Mouse (Mus musculus): Measurements from ENCODE around the gene Jagn1. TPM values are rescaled to one million over a fixed set of nuclear protein-coding genes. Genes with fewer than 3 reads are reported as not detected.

Jagn1 gene
- total RNA-seq, 1 experiment from 2014 or later = 6.8 TPM

- ATAC-seq (replicated peaks; ENCODE audit: insufficient number of reproducible peaks, low FRiP score, low TSS enrichment, poor library complexity, severe bottlenecking) = no peak
These were observed 11.5 kb upstream of the Jagn1 start for GRCm38 (mm10) chr6:113430846-113431245.

GRCm38 (mm10) chr6:113431801-113432200 is 10.6 kb upstream of the Jagn1 start:
- ATAC-seq (replicated peaks; ENCODE audit: insufficient number of reproducible peaks, low FRiP score, low TSS enrichment, poor library complexity, severe bottlenecking) = no peak

GRCm38 (mm10) chr6:113433661-113434060 is 8.7 kb upstream of the Jagn1 start:
- no peak for ATAC-seq (replicated peaks; ENCODE audit: insufficient number of reproducible peaks, low FRiP score, low TSS enrichment, poor library complexity, severe bottlenecking)

- no peak for ATAC-seq (replicated peaks; ENCODE audit: insufficient number of reproducible peaks, low FRiP score, low TSS enrichment, poor library complexity, severe bottlenecking)
These were observed 7.7 kb upstream of the Jagn1 start for GRCm38 (mm10) chr6:113434691-113435090.

DNA sequence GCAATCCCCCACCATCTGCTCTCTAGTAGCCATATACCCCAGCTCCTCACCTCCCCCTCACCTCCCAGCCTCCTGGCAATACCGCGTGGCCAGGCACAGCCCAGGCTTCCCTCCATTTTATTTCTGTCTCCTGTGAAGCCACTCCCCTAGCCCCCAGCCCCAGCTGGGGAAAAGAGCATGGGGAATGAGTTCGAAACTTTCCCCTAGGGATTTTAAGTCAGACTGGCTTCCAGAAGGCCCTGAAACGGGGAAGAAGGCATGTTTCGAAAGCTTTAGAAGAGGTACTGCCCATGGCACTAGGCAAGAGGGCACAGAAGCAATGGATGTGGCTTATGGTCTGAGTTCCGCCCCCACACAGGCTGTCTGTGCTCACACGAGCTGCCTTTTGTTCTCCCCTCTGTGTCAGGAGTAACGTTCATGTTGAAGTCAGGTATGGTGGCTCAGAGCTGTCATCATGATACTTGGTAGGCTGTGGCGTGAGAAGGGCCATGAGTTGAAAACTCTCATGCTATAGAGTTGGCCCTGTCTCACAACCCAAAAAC is 6.6 kb upstream of the Jagn1 start, which contains the start of gene Cidec:
Gene Cidec, minus strand, starts transcription at position 97 of the 542 bp plus-strand sequence.
- no peak for ATAC-seq (replicated peaks; ENCODE audit: insufficient number of reproducible peaks, low FRiP score, low TSS enrichment, poor library complexity, severe bottlenecking)

DNA sequence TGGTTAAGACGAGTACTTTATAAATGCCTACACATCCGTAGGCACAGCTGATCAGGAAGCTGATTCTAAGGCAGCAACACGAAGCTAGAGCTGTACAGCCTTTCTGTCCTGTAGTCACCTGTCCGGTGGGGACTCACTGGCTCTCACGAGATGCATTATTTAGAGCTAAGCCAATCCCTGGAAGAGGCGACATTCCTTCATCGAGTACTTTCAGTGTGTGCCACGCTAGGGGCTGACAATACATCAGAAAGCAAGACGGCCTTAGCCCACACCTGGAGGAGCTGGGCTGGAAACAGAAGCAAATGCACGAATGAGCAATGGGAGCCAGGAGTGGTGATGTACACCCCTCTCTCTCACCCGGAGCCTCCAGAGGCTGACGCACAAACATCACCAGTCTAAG is 5.2 kb upstream of the Jagn1 start:
- no peak for ATAC-seq (replicated peaks; ENCODE audit: insufficient number of reproducible peaks, low FRiP score, low TSS enrichment, poor library complexity, severe bottlenecking)

DNA sequence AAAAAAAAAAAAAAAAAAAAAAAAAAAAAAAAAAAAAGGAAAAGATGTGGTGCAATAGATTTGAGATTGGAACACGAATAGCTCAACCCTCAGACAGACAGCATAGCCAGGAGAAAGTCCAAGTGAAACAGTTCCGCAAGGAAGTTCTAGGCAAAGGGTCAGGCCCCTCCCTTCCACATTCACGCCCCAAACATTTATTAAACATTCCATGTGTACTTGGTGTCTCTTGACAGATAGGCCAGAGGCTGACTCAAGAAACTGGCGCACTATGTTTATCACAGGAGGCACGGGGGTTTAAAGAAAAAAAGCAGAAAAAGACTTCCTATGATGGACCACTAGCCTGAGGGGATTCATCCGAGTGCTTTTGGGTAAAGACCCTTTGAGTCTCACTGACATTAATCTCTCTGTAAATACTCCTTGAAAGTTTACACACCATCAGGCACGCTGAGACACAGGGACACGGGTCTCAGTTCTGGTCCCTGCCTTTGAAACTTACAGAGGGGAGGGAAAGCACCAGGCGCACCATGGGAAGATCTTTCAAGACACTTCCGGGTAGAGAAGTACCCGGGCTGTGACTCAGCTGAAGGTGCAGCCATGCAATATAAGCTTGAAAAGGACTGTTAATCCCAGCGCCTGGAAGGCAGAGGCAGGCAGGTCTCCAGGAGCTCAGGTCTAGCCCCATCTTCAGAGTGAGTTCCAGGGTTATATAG is 3.5 kb upstream of the Jagn1 start:
- no peak for ATAC-seq (replicated peaks; ENCODE audit: insufficient number of reproducible peaks, low FRiP score, low TSS enrichment, poor library complexity, severe bottlenecking)

- ATAC-seq (replicated peaks; ENCODE audit: insufficient number of reproducible peaks, low FRiP score, low TSS enrichment, poor library complexity, severe bottlenecking) = no peak
These were observed 1.7 kb upstream of the Jagn1 start for GRCm38 (mm10) chr6:113440686-113441085.

DNA sequence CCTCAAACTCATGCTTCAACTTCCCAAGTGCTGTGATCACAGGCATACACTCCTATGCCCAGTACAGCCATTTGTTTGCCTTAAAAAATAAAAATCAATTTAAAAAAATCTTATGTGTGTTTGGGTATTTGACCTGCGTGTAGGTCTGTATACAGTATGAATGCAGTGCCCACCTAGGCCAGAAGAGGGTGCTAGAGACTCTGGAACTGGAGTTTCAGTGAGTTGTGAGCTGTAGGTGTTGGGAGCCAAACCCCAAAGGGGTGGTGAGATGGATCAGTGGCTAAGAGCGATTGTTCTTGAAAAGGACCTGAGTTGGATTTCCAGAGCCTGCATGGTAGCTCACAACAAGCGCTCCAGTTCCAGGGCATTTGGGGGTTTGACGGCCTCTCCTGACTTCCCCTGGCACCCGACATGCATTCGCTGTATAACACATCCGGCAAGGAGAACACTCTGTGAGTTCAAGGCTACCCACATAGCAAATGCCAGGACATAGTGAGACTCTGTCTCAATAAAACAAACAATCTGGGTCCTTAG is 1.2 kb upstream of the Jagn1 start:
- ATAC-seq (replicated peaks; ENCODE audit: insufficient number of reproducible peaks, low FRiP score, low TSS enrichment, poor library complexity, severe bottlenecking) = peak; percentile 77

GRCm38 (mm10) chr6:113442087-113442441 is 305 bp upstream of the Jagn1 start:
- no peak for ATAC-seq (replicated peaks; ENCODE audit: insufficient number of reproducible peaks, low FRiP score, low TSS enrichment, poor library complexity, severe bottlenecking)

GRCm38 (mm10) chr6:113443091-113443490 is 722 bp downstream of the Jagn1 start:
- 0 out of 2 replicates have a peak, but pooled peaks have one; percentile 14 for ATAC-seq (replicated peaks; ENCODE audit: insufficient number of reproducible peaks, low FRiP score, low TSS enrichment, poor library complexity, severe bottlenecking)

DNA sequence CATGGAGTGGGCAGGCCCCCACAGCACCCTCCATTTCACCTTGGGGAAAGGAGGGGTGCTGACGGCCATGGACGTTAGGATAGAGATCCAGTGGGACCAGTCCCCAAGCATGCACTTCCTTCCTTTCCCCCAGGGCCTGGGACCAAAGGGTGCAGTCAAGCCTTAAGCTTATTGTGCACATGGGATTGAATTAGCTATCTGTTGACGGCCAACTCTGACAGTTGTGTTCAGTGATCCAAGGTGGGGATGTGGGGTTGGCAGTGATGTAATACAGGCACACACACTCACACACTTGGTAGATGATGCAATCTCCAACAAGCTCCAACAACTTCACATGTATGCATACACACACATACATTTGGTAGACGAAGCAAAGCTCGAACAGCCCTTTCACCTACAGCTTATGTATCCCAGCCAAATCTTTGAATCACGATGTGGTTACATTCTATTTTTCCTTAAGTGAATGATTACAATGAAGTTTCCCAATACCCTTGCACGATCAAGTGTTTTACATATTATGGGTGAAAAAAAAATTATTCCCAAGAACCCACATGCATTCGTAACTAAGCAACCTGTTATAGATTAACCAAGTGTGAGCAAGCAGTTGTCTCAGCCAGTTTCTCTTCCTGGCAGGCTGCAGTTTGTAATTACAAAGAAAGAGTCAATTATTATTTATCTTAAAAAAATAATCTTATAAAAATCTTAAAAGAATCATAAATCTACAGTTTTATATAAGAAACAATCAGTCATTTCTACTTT is 2.0 kb downstream of the Jagn1 start:
- no peak for ATAC-seq (replicated peaks; ENCODE audit: insufficient number of reproducible peaks, low FRiP score, low TSS enrichment, poor library complexity, severe bottlenecking)

GRCm38 (mm10) chr6:113447639-113448038 is 5.3 kb downstream of the Jagn1 start:
- no peak for ATAC-seq (replicated peaks; ENCODE audit: insufficient number of reproducible peaks, low FRiP score, low TSS enrichment, poor library complexity, severe bottlenecking)

GRCm38 (mm10) chr6:113451839-113452238 is 9.5 kb downstream of the Jagn1 start:
- no peak for ATAC-seq (replicated peaks; ENCODE audit: insufficient number of reproducible peaks, low FRiP score, low TSS enrichment, poor library complexity, severe bottlenecking)

GRCm38 (mm10) chr6:113455007-113455406 is 12.6 kb downstream of the Jagn1 start:
- ATAC-seq (replicated peaks; ENCODE audit: insufficient number of reproducible peaks, low FRiP score, low TSS enrichment, poor library complexity, severe bottlenecking) = no peak

DNA sequence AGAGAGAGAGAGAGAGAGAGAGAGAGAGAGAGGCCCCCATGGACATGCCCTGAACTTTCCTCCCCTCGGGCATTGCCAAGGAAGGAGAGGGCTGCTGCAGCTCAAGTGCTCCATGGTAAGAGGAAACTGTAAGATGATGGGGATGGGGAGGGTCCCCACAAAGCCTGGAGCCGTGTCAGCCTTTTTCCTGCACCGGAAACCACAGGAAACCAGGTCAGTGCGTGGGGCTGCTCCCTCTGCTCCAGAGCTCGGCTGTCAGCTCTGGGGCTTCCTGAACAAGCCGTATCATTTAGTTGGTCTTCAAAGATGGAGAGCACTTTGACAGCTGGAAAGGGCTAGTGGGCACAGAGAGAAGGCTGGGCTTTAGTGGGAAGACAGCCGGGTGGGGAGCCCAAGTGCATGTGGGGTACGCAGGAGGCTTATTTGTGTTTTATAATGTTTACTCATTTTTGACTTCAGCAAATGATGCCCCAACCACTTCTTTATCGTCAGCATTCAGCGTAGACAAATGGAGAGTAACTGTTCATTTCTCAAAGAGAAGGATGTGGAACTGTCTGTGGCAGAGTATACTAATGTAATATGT is 15.7 kb downstream of the Jagn1 start, which contains the start of gene Il17re:
Gene Il17re, plus strand, starts transcription at position 533 of the 583 bp plus-strand sequence.
- no peak for ATAC-seq (replicated peaks; ENCODE audit: insufficient number of reproducible peaks, low FRiP score, low TSS enrichment, poor library complexity, severe bottlenecking)

DNA sequence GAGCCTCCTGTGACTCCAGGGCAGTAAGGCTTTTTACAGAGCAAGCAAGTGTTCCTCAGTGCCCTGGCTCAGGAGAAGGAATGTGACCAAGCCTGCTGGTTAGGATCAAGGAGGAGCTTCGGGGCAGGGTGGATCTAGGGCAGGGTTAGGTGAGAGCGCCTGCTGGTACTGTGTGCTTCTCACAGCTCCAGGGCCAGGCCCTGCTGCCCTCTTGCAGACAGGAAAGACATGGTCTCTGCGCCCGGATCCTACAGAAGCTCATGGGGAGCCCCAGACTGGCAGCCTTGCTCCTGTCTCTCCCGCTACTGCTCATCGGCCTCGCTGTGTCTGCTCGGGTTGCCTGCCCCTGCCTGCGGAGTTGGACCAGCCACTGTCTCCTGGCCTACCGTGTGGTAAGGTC is 16.3 kb downstream of the Jagn1 start:
- ATAC-seq (replicated peaks; ENCODE audit: insufficient number of reproducible peaks, low FRiP score, low TSS enrichment, poor library complexity, severe bottlenecking) = no peak

DNA sequence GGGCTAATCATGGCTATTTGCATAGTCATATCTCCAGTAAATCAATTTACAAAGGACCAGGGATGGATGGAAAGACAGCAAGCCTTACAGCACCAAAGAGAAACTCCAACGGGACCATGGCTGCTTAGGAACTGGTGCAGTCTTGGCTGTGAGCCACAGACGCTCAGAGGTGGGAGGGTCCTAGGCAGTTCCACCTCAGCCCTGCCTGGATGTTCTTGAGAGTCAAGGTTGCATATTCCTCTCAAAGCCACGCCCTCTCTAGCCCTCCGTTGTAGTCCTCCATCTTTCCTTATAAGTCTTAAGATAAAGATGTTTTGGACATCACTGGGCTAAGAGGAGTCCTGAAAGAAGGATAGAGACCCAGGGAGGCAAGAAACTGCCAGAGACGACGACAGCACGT is 21.7 kb downstream of the Jagn1 start:
- ATAC-seq (replicated peaks; ENCODE audit: insufficient number of reproducible peaks, low FRiP score, low TSS enrichment, poor library complexity, severe bottlenecking) = no peak

DNA sequence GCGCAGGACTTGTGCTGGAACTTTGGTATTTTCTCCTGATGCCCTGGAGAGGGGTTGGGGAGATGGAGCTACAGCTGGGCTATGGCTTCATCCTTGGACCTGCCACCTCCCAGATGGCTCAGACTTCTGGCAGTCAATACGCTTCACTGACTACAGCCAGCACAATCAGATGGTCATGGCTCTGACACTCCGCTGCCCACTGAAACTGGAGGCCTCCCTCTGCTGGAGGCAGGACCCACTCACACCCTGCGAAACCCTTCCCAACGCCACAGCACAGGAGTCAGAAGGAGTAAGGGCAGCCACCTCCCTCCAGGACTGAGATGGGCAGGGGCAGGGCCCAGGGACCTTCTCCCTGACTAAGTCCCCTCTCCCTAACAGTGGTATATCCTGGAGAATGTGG is 23.2 kb downstream of the Jagn1 start:
- ATAC-seq (replicated peaks; ENCODE audit: insufficient number of reproducible peaks, low FRiP score, low TSS enrichment, poor library complexity, severe bottlenecking) = no peak

All from monocyte, adult 5-6 weeks (primary cell).